Mouse (Mus musculus) layer of hippocampus, postnatal 36 days (tissue): ENCODE measurements around the gene Rgp1. TPM values are rescaled to one million over a fixed set of nuclear protein-coding genes. Genes with fewer than 3 reads are reported as not detected.
"Not testable (repeated sequence)": the region's sequence is repeated elsewhere in the genome, so short reads cannot be mapped to it uniquely, and the experiment has no call there.

Experiments
- DNase-seq, 2 experiments: peaks; one replicate each; pipeline ENCODE4 v3.0.0; 2022
- total RNA-seq, 2 experiments: library from RNA; stranded (reverse); gene quantifications; 2 replicates each; pipeline ENCODE4 v1.2.3; 2021

Rgp1 gene
- 10 to 100 TPM; 43.2 to 51.2 TPM for total RNA-seq

- peak; percentile 88 for DNase-seq
These were observed at the start of gene Rgp1, which contains the start of gene Gba2 for GRCm38 (mm10) chr4:43578376-43579204. Gene Rgp1, plus strand, starts transcription at chr4:43578715. Gene Gba2, minus strand, starts transcription at chr4:43578873.

- no peak for DNase-seq
These were observed 48.4 kb upstream of the Rgp1 start for GRCm38 (mm10) chr4:43530081-43530501.

GRCm38 (mm10) chr4:43530581-43530980 is 47.9 kb upstream of the Rgp1 start:
- peak; percentile 59 to 62 for DNase-seq

- no peak for DNase-seq
These were observed 45.2 kb upstream of the Rgp1 start for GRCm38 (mm10) chr4:43533270-43533669.

GRCm38 (mm10) chr4:43535628-43536027 is 42.9 kb upstream of the Rgp1 start:
- no peak for DNase-seq

GRCm38 (mm10) chr4:43536031-43536430 is 42.5 kb upstream of the Rgp1 start:
- no peak for DNase-seq

GRCm38 (mm10) chr4:43542044-43542443 is 36.5 kb upstream of the Rgp1 start:
- DNase-seq, result no peak

GRCm38 (mm10) chr4:43546375-43547047 is 32.0 kb upstream of the Rgp1 start:
- DNase-seq, result no peak

GRCm38 (mm10) chr4:43547160-43547559 is 31.4 kb upstream of the Rgp1 start:
- DNase-seq, result no peak

GRCm38 (mm10) chr4:43549055-43549454 is 29.5 kb upstream of the Rgp1 start:
- DNase-seq, result no peak

GRCm38 (mm10) chr4:43551854-43552253 is 26.7 kb upstream of the Rgp1 start:
- not testable (repeated sequence) for DNase-seq

GRCm38 (mm10) chr4:43552437-43552836 is 26.1 kb upstream of the Rgp1 start:
- DNase-seq, result no peak

GRCm38 (mm10) chr4:43553891-43554290 is 24.6 kb upstream of the Rgp1 start:
- DNase-seq, result no peak

GRCm38 (mm10) chr4:43555926-43556325 is 22.6 kb upstream of the Rgp1 start:
- DNase-seq, result no peak

- DNase-seq, result no peak
These were observed 20.4 kb upstream of the Rgp1 start for GRCm38 (mm10) chr4:43558028-43558630.

- no peak for DNase-seq
These were observed 19.7 kb upstream of the Rgp1 start for GRCm38 (mm10) chr4:43558631-43559356.

- no peak for DNase-seq
These were observed 18.8 kb upstream of the Rgp1 start for GRCm38 (mm10) chr4:43559519-43560242.

- no peak for DNase-seq
These were observed 18.3 kb upstream of the Rgp1 start for GRCm38 (mm10) chr4:43560243-43560611.

- no peak for DNase-seq
These were observed 17.5 kb upstream of the Rgp1 start for GRCm38 (mm10) chr4:43560976-43561375.

- no peak for DNase-seq
These were observed 17.0 kb upstream of the Rgp1 start for GRCm38 (mm10) chr4:43561436-43561996.

GRCm38 (mm10) chr4:43561997-43562768 is 16.3 kb upstream of the Rgp1 start, which contains the start of the genes Creb3 and Tln1:
Gene Creb3, plus strand, starts transcription at chr4:43562332.
Gene Tln1, minus strand, starts transcription at chr4:43562691.
- peak; percentile 96 to 97 for DNase-seq
